Mouse (Mus musculus): ENCODE results near the gene Ddah2. TPM values are rescaled to one million over a fixed set of nuclear protein-coding genes. Genes with fewer than 3 reads are reported as not detected.

Ddah2 gene
- total and polyA plus RNA-seq, 2 experiments from 2014 or later: 167 to 261 TPM

- 0 out of 2 replicates have a peak, but pooled peaks cover 5% of the 10 kb centered on the region for H3K36me3 ChIP-seq (ENCODE audit: insufficient read depth)
- H3K4me2 ChIP-seq (ENCODE audit: low read depth): peak overlapping the region; percentile 59
- H3K4me1 ChIP-seq (ENCODE audit: insufficient read depth): peaks cover 12% of the 10 kb centered on the region; the same call in 1 of the 2 replicates
- DNase-seq: no peak
- peak overlapping the region; percentile 36 for H3K4me3 ChIP-seq (ENCODE audit: low read depth, low read length)
- no peak for TF ChIP-seq CTCF (IDR thresholded peaks at IDR 0.05; ENCODE audit: low read depth)
- WGBS: 3% methylated on average over 26 of the region's 27 CpGs
- ATAC-seq: no peak
- H3K27me3 ChIP-seq (ENCODE audit: insufficient read depth, low read length): no peaks in the 10 kb centered on the region
- peak overlapping the region; percentile 77 for H3K27ac ChIP-seq (ENCODE audit: low read depth, low read length)
- peak overlapping the region; percentile 48 for H3K9ac ChIP-seq
- no peaks in the 10 kb centered on the region for H3K9me3 ChIP-seq (ENCODE audit: low read length)
Observed at GRCm38 (mm10) chr17:35050126-35050750, 8.6 kb upstream of the Ddah2 start.

GRCm38 (mm10) chr17:35051156-35052086, 7.4 kb upstream of the Ddah2 start:
- ATAC-seq (peak; percentile 63), DNase-seq (peak; percentile 60)
- H3K27me3 ChIP-seq (ENCODE audit: insufficient read depth, low read length): no peaks in the 10 kb centered on the region
- peak overlapping the region; percentile 59 for H3K4me2 ChIP-seq (ENCODE audit: low read depth)
- peak overlapping the region; percentile 65 for H3K27ac ChIP-seq (ENCODE audit: low read depth, low read length)
- peaks cover 7% of the 10 kb centered on the region; the same call in 1 of the 2 replicates for H3K4me1 ChIP-seq (ENCODE audit: insufficient read depth)
- 0 out of 2 replicates have a peak, but pooled peaks cover 5% of the 10 kb centered on the region for H3K36me3 ChIP-seq (ENCODE audit: insufficient read depth)
- no peak for TF ChIP-seq CTCF (IDR thresholded peaks at IDR 0.05; ENCODE audit: low read depth)
- H3K4me3 ChIP-seq (ENCODE audit: low read depth, low read length): peak overlapping the region; percentile 25
- no peaks in the 10 kb centered on the region for H3K9me3 ChIP-seq (ENCODE audit: low read length)
- peak overlapping the region; percentile 43 for H3K9ac ChIP-seq
- 4% methylated on average over 21 of the region's 21 CpGs for WGBS

- 74% methylated on average over 12 of the region's 12 CpGs for WGBS
- 0 out of 2 replicates have a peak, but pooled peaks cover 5% of the 10 kb centered on the region for H3K36me3 ChIP-seq (ENCODE audit: insufficient read depth)
- no peak for TF ChIP-seq CTCF (IDR thresholded peaks at IDR 0.05; ENCODE audit: low read depth)
- H3K9ac ChIP-seq: no peak overlapping the region
- ATAC-seq (peak; percentile 16; the same call in 1 of the 2 replicates), DNase-seq (no peak)
- H3K27me3 ChIP-seq (ENCODE audit: insufficient read depth, low read length): no peaks in the 10 kb centered on the region
- H3K9me3 ChIP-seq (ENCODE audit: low read length): no peaks in the 10 kb centered on the region
- H3K27ac ChIP-seq (ENCODE audit: low read depth, low read length): peak overlapping the region; percentile 65; the same call in 1 of the 2 replicates
- H3K4me1 ChIP-seq (ENCODE audit: insufficient read depth): 0 out of 2 replicates have a peak, but pooled peaks cover 7% of the 10 kb centered on the region
- 0 out of 2 replicates have a peak overlapping the region, but pooled peaks have one; percentile 59 for H3K4me2 ChIP-seq (ENCODE audit: low read depth)
- H3K4me3 ChIP-seq (ENCODE audit: low read depth, low read length): no peak overlapping the region
Observed at GRCm38 (mm10) chr17:35052271-35052798, 6.5 kb upstream of the Ddah2 start.

GRCm38 (mm10) chr17:35055691-35056495, 2.9 kb upstream of the Ddah2 start:
- DNase-seq (no peak), ATAC-seq (no peak)
- WGBS: 90% methylated on average over 7 of the region's 7 CpGs
- peaks cover 7% of the 10 kb centered on the region for H3K36me3 ChIP-seq (ENCODE audit: insufficient read depth)
- no peak overlapping the region for H3K4me2 ChIP-seq (ENCODE audit: low read depth)
- H3K9me3 ChIP-seq (ENCODE audit: low read length): no peaks in the 10 kb centered on the region
- no peak for TF ChIP-seq CTCF (IDR thresholded peaks at IDR 0.05; ENCODE audit: low read depth)
- H3K4me1 ChIP-seq (ENCODE audit: insufficient read depth): peaks cover 16% of the 10 kb centered on the region; the same call in 1 of the 2 replicates
- H3K27ac ChIP-seq (ENCODE audit: low read depth, low read length): no peak overlapping the region
- H3K4me3 ChIP-seq (ENCODE audit: low read depth, low read length): no peak overlapping the region
- no peak overlapping the region for H3K9ac ChIP-seq
- H3K27me3 ChIP-seq (ENCODE audit: insufficient read depth, low read length): no peaks in the 10 kb centered on the region

- no peak overlapping the region for H3K4me2 ChIP-seq (ENCODE audit: low read depth)
- H3K9me3 ChIP-seq (ENCODE audit: low read length): no peaks in the 10 kb centered on the region
- no peak overlapping the region for H3K27ac ChIP-seq (ENCODE audit: low read depth, low read length)
- no peak overlapping the region for H3K9ac ChIP-seq
- peaks cover 10% of the 10 kb centered on the region; the same call in 1 of the 2 replicates for H3K4me1 ChIP-seq (ENCODE audit: insufficient read depth)
- H3K36me3 ChIP-seq (ENCODE audit: insufficient read depth): peaks cover 17% of the 10 kb centered on the region
- no peak overlapping the region for H3K4me3 ChIP-seq (ENCODE audit: low read depth, low read length)
- ATAC-seq: no peak
- no peak for TF ChIP-seq CTCF (IDR thresholded peaks at IDR 0.05; ENCODE audit: low read depth)
- H3K27me3 ChIP-seq (ENCODE audit: insufficient read depth, low read length): no peaks in the 10 kb centered on the region
- no peak for DNase-seq
- WGBS: 79% methylated on average over 3 of the region's 3 CpGs
Observed at GRCm38 (mm10) chr17:35057090-35057489, 1.7 kb upstream of the Ddah2 start.

- TF ChIP-seq CTCF (IDR thresholded peaks at IDR 0.05; ENCODE audit: low read depth): no peak
- Histone ChIP-seq H3K9me3 (ENCODE audit: low read length) (no peaks in the 10 kb centered on the region), H3K4me3 (ENCODE audit: low read depth, low read length) (peak overlapping the region; percentile 79), H3K9ac (peak overlapping the region; percentile 65; the same call in 1 of the 2 replicates), H3K36me3 (ENCODE audit: insufficient read depth) (peaks cover 17% of the 10 kb centered on the region), H3K27ac (ENCODE audit: low read depth, low read length) (peak overlapping the region; percentile 86), H3K4me2 (ENCODE audit: low read depth) (peak overlapping the region; percentile 83), H3K27me3 (ENCODE audit: insufficient read depth, low read length) (no peaks in the 10 kb centered on the region), H3K4me1 (ENCODE audit: insufficient read depth) (peaks cover 9% of the 10 kb centered on the region; the same call in 1 of the 2 replicates)
- 74% methylated on average over 9 of the region's 9 CpGs for WGBS
- ATAC-seq (no peak), DNase-seq (no peak)
Observed at GRCm38 (mm10) chr17:35058316-35058715, 519 bp upstream of the Ddah2 start.
